Mouse (Mus musculus): ENCODE data around the gene Iba57. TPM values are rescaled to one million over a fixed set of nuclear protein-coding genes. Genes with fewer than 3 reads are reported as not detected.

Gene Iba57
- polyA plus RNA-seq, 1 experiment from 2014 or later, result 1.5 TPM

GRCm38 (mm10) chr11:59183821-59184220 is 20.3 kb upstream of the Iba57 start:
- DNase-seq (ENCODE audit: low spot score) (peak; percentile 45), ATAC-seq (ENCODE audit: insufficient number of reproducible peaks, low FRiP score, low TSS enrichment, low read depth) (no peak)
- Histone ChIP-seq H3K36me3 (ENCODE audit: control insufficient read depth, insufficient read depth, low read length) (peaks cover 7% of the 10 kb centered on the region; the same call in 1 of the 2 replicates), H3K27ac (replicated peaks; ENCODE audit: low read depth, low read length) (no peak overlapping the region), H3K9me3 (ENCODE audit: control insufficient read depth, low read length) (no peaks in the 10 kb centered on the region), H3K4me2 (ENCODE audit: low read depth, severe bottlenecking) (no peak overlapping the region), H3K4me3 (ENCODE audit: low read depth, low read length) (no peak overlapping the region), H3K4me1 (ENCODE audit: control insufficient read depth, insufficient read depth, low read length) (no peaks in the 10 kb centered on the region), H3K27me3 (ENCODE audit: control insufficient read depth, insufficient read depth, low read length) (peaks cover 2% of the 10 kb centered on the region; the same call in 1 of the 2 replicates), H3K9ac (ENCODE audit: low read length) (no peak overlapping the region)
- 53% methylated on average over 3 of the region's 3 CpGs for WGBS

- Histone ChIP-seq H3K9ac (ENCODE audit: low read length) (no peak within 1 kb of the TSS), H3K4me3 (ENCODE audit: low read depth, low read length) (no peak within 1 kb of the TSS), H3K27ac (replicated peaks; ENCODE audit: low read depth, low read length) (no peak within 1 kb of the TSS), H3K4me1 (ENCODE audit: control insufficient read depth, insufficient read depth, low read length) (no peaks in the 10 kb centered on the region), H3K4me2 (ENCODE audit: low read depth, severe bottlenecking) (no peak within 1 kb of the TSS), H3K27me3 (ENCODE audit: control insufficient read depth, insufficient read depth, low read length) (peaks cover 11% of the 10 kb centered on the region), H3K36me3 (ENCODE audit: control insufficient read depth, insufficient read depth, low read length) (peaks cover 7% of the 10 kb centered on the region; the same call in 1 of the 2 replicates), H3K9me3 (ENCODE audit: control insufficient read depth, low read length) (no peaks in the 10 kb centered on the region)
- DNase-seq (ENCODE audit: low spot score) (no peak), ATAC-seq (ENCODE audit: insufficient number of reproducible peaks, low FRiP score, low TSS enrichment, low read depth) (no peak)
- 56% methylated on average over 3 of the region's 3 CpGs for WGBS
These were observed 19.4 kb upstream of the Iba57 start, which contains the start of gene Gjc2 for GRCm38 (mm10) chr11:59182864-59183331. Gene Gjc2 (minus strand): TSS chr11:59183213.

GRCm38 (mm10) chr11:59176921-59177320 is 13.4 kb upstream of the Iba57 start:
- no peaks in the 10 kb centered on the region for H3K36me3 ChIP-seq (ENCODE audit: control insufficient read depth, insufficient read depth, low read length)
- H3K4me3 ChIP-seq (ENCODE audit: low read depth, low read length), result 0 out of 2 replicates have a peak overlapping the region, but pooled peaks have one; percentile 6
- H3K4me1 ChIP-seq (ENCODE audit: control insufficient read depth, insufficient read depth, low read length), result no peaks in the 10 kb centered on the region
- no peak overlapping the region for H3K27ac ChIP-seq (replicated peaks; ENCODE audit: low read depth, low read length)
- ATAC-seq (ENCODE audit: insufficient number of reproducible peaks, low FRiP score, low TSS enrichment, low read depth), result no peak
- no peak overlapping the region for H3K9ac ChIP-seq (ENCODE audit: low read length)
- no peak for DNase-seq (ENCODE audit: low spot score)
- H3K9me3 ChIP-seq (ENCODE audit: control insufficient read depth, low read length), result no peaks in the 10 kb centered on the region
- H3K4me2 ChIP-seq (ENCODE audit: low read depth, severe bottlenecking), result no peak overlapping the region; the same call in 1 of the 2 replicates
- H3K27me3 ChIP-seq (ENCODE audit: control insufficient read depth, insufficient read depth, low read length), result peaks cover 44% of the 10 kb centered on the region
- 9% methylated on average over 31 of the region's 34 CpGs for WGBS

GRCm38 (mm10) chr11:59176475-59176874 is 12.9 kb upstream of the Iba57 start:
- Histone ChIP-seq H3K36me3 (ENCODE audit: control insufficient read depth, insufficient read depth, low read length) (no peaks in the 10 kb centered on the region), H3K4me2 (ENCODE audit: low read depth, severe bottlenecking) (no peak overlapping the region; the same call in 1 of the 2 replicates), H3K27me3 (ENCODE audit: control insufficient read depth, insufficient read depth, low read length) (peaks cover 44% of the 10 kb centered on the region), H3K9me3 (ENCODE audit: control insufficient read depth, low read length) (no peaks in the 10 kb centered on the region), H3K4me3 (ENCODE audit: low read depth, low read length) (peak overlapping the region; percentile 6; the same call in 1 of the 2 replicates), H3K9ac (ENCODE audit: low read length) (no peak overlapping the region), H3K4me1 (ENCODE audit: control insufficient read depth, insufficient read depth, low read length) (no peaks in the 10 kb centered on the region), H3K27ac (replicated peaks; ENCODE audit: low read depth, low read length) (no peak overlapping the region)
- DNase-seq (ENCODE audit: low spot score) (no peak), ATAC-seq (ENCODE audit: insufficient number of reproducible peaks, low FRiP score, low TSS enrichment, low read depth) (no peak)
- 2% methylated on average over 48 of the region's 48 CpGs for WGBS

GRCm38 (mm10) chr11:59174189-59174838 is 10.8 kb upstream of the Iba57 start:
- Histone ChIP-seq H3K4me2 (ENCODE audit: low read depth, severe bottlenecking) (no peak overlapping the region), H3K4me1 (ENCODE audit: control insufficient read depth, insufficient read depth, low read length) (no peaks in the 10 kb centered on the region), H3K27me3 (ENCODE audit: control insufficient read depth, insufficient read depth, low read length) (peaks cover 44% of the 10 kb centered on the region), H3K4me3 (ENCODE audit: low read depth, low read length) (no peak overlapping the region), H3K27ac (replicated peaks; ENCODE audit: low read depth, low read length) (no peak overlapping the region), H3K9ac (ENCODE audit: low read length) (no peak overlapping the region), H3K36me3 (ENCODE audit: control insufficient read depth, insufficient read depth, low read length) (no peaks in the 10 kb centered on the region), H3K9me3 (ENCODE audit: control insufficient read depth, low read length) (no peaks in the 10 kb centered on the region)
- no peak for ATAC-seq (ENCODE audit: insufficient number of reproducible peaks, low FRiP score, low TSS enrichment, low read depth)
- no peak for DNase-seq (ENCODE audit: low spot score)
- 60% methylated on average over 6 of the region's 6 CpGs for WGBS

GRCm38 (mm10) chr11:59170549-59170948 is 7.0 kb upstream of the Iba57 start:
- Histone ChIP-seq H3K4me3 (ENCODE audit: low read depth, low read length) (no peak overlapping the region), H3K36me3 (ENCODE audit: control insufficient read depth, insufficient read depth, low read length) (no peaks in the 10 kb centered on the region), H3K9me3 (ENCODE audit: control insufficient read depth, low read length) (no peaks in the 10 kb centered on the region), H3K4me2 (ENCODE audit: low read depth, severe bottlenecking) (no peak overlapping the region), H3K27ac (replicated peaks; ENCODE audit: low read depth, low read length) (no peak overlapping the region), H3K27me3 (ENCODE audit: control insufficient read depth, insufficient read depth, low read length) (peaks cover 10% of the 10 kb centered on the region), H3K9ac (ENCODE audit: low read length) (no peak overlapping the region), H3K4me1 (ENCODE audit: control insufficient read depth, insufficient read depth, low read length) (no peaks in the 10 kb centered on the region)
- no peak for ATAC-seq (ENCODE audit: insufficient number of reproducible peaks, low FRiP score, low TSS enrichment, low read depth)
- 82% methylated on average over 4 of the region's 4 CpGs for WGBS
- DNase-seq (ENCODE audit: low spot score), result no peak

- H3K9me3 ChIP-seq (ENCODE audit: control insufficient read depth, low read length), result no peaks in the 10 kb centered on the region
- H3K4me1 ChIP-seq (ENCODE audit: control insufficient read depth, insufficient read depth, low read length), result no peaks in the 10 kb centered on the region
- H3K4me3 ChIP-seq (ENCODE audit: low read depth, low read length), result no peak overlapping the region
- no peaks in the 10 kb centered on the region for H3K36me3 ChIP-seq (ENCODE audit: control insufficient read depth, insufficient read depth, low read length)
- H3K9ac ChIP-seq (ENCODE audit: low read length), result no peak overlapping the region
- ATAC-seq (ENCODE audit: insufficient number of reproducible peaks, low FRiP score, low TSS enrichment, low read depth) (no peak), DNase-seq (ENCODE audit: low spot score) (no peak)
- no peak overlapping the region for H3K4me2 ChIP-seq (ENCODE audit: low read depth, severe bottlenecking)
- H3K27me3 ChIP-seq (ENCODE audit: control insufficient read depth, insufficient read depth, low read length), result peaks cover 3% of the 10 kb centered on the region
- no peak overlapping the region for H3K27ac ChIP-seq (replicated peaks; ENCODE audit: low read depth, low read length)
- WGBS, result 54% methylated on average over 3 of the region's 3 CpGs
These were observed 6.3 kb upstream of the Iba57 start for GRCm38 (mm10) chr11:59169807-59170206.

- ATAC-seq (ENCODE audit: insufficient number of reproducible peaks, low FRiP score, low TSS enrichment, low read depth), result no peak
- no peak overlapping the region for H3K27ac ChIP-seq (replicated peaks; ENCODE audit: low read depth, low read length)
- 65% methylated on average over 2 of the region's 2 CpGs for WGBS
These were observed 2.2 kb upstream of the Iba57 start for GRCm38 (mm10) chr11:59165616-59166241.

More at GRCm38 (mm10) chr11:59165616-59166241, 2.2 kb upstream of the Iba57 start:
- H3K9ac ChIP-seq (ENCODE audit: low read length), result no peak overlapping the region
- DNase-seq (ENCODE audit: low spot score), result no peak
- H3K4me2 ChIP-seq (ENCODE audit: low read depth, severe bottlenecking), result no peak overlapping the region
- no peak overlapping the region for H3K4me3 ChIP-seq (ENCODE audit: low read depth, low read length)
- no peaks in the 10 kb centered on the region for H3K27me3 ChIP-seq (ENCODE audit: control insufficient read depth, insufficient read depth, low read length)
- H3K36me3 ChIP-seq (ENCODE audit: control insufficient read depth, insufficient read depth, low read length), result no peaks in the 10 kb centered on the region
- H3K4me1 ChIP-seq (ENCODE audit: control insufficient read depth, insufficient read depth, low read length), result no peaks in the 10 kb centered on the region
- H3K9me3 ChIP-seq (ENCODE audit: control insufficient read depth, low read length), result no peaks in the 10 kb centered on the region

Measured in limb, embryonic 11.5 days (tissue).